Mouse (Mus musculus): ENCODE results near the gene En2. TPM values are rescaled to one million over a fixed set of nuclear protein-coding genes. Genes with fewer than 3 reads are reported as not detected.

En2 gene
- polyA plus RNA-seq, 1 experiment from 2014 or later, result not detected

GRCm38 (mm10) chr5:28173674-28174073 lies 8.2 kb downstream of the En2 start:
- H3K9me3 ChIP-seq (replicated peaks; ENCODE audit: control insufficient read depth, low read length), result no peaks in the 10 kb centered on the region
- H3K4me2 ChIP-seq (ENCODE audit: low read depth, low read length), result no peak overlapping the region
- no peaks in the 10 kb centered on the region for H3K36me3 ChIP-seq (ENCODE audit: control insufficient read depth, insufficient read depth)
- ATAC-seq (ENCODE audit: low read depth), result no peak
- no peaks in the 10 kb centered on the region for H3K4me1 ChIP-seq (ENCODE audit: control insufficient read depth, low read depth, low read length)
- H3K4me3 ChIP-seq (ENCODE audit: low read depth, low read length), result no peak overlapping the region
- no peak overlapping the region for H3K27ac ChIP-seq (ENCODE audit: low read length)
- WGBS (ENCODE audit: insufficient replicate concordance), result 4% methylated on average over 1 of the region's 1 CpGs
- H3K27me3 ChIP-seq (ENCODE audit: control insufficient read depth, insufficient read depth, low read depth, low read length), result peaks cover 90% of the 10 kb centered on the region
- no peak overlapping the region for H3K9ac ChIP-seq (ENCODE audit: low read depth, low read length)

DNA sequence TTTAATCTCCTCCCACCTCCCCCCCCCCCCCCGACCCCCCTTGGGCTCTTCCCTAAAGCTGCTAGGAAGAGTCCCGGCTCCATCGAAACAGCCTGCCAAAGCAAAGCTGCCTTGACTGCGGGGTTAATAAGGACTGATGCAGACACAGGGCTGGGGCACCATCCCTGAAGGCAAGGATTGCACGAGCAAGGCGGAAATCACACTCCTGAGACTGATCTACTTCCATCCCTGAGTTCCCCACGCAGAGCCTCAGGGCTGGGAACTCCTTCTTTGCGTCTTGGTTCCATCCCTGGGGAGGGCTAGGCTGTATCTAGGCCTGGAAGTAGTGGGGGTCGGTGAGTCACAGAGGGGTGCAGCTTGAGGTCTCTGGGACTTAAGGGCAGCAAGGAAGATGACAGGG lies 8.6 kb downstream of the En2 start:
- no peaks in the 10 kb centered on the region for H3K4me1 ChIP-seq (ENCODE audit: control insufficient read depth, low read depth, low read length)
- ATAC-seq (ENCODE audit: low read depth), result no peak
- no peak overlapping the region for H3K4me2 ChIP-seq (ENCODE audit: low read depth, low read length)
- H3K9me3 ChIP-seq (replicated peaks; ENCODE audit: control insufficient read depth, low read length), result no peaks in the 10 kb centered on the region
- H3K4me3 ChIP-seq (ENCODE audit: low read depth, low read length), result no peak overlapping the region
- H3K9ac ChIP-seq (ENCODE audit: low read depth, low read length), result no peak overlapping the region
- WGBS (ENCODE audit: insufficient replicate concordance), result 1% methylated on average over 8 of the region's 9 CpGs
- H3K27ac ChIP-seq (ENCODE audit: low read length), result no peak overlapping the region
- peaks cover 89% of the 10 kb centered on the region for H3K27me3 ChIP-seq (ENCODE audit: control insufficient read depth, insufficient read depth, low read depth, low read length)
- H3K36me3 ChIP-seq (ENCODE audit: control insufficient read depth, insufficient read depth), result no peaks in the 10 kb centered on the region

GRCm38 (mm10) chr5:28174876-28175569 lies 9.5 kb downstream of the En2 start:
- H3K4me1 ChIP-seq (ENCODE audit: control insufficient read depth, low read depth, low read length), result no peaks in the 10 kb centered on the region
- H3K9ac ChIP-seq (ENCODE audit: low read depth, low read length), result no peak overlapping the region
- no peak overlapping the region for H3K4me2 ChIP-seq (ENCODE audit: low read depth, low read length)
- no peak for ATAC-seq (ENCODE audit: low read depth)
- WGBS (ENCODE audit: insufficient replicate concordance), result 2% methylated on average over 24 of the region's 24 CpGs
- H3K36me3 ChIP-seq (ENCODE audit: control insufficient read depth, insufficient read depth), result no peaks in the 10 kb centered on the region
- H3K27me3 ChIP-seq (ENCODE audit: control insufficient read depth, insufficient read depth, low read depth, low read length), result peaks cover 86% of the 10 kb centered on the region
- no peaks in the 10 kb centered on the region for H3K9me3 ChIP-seq (replicated peaks; ENCODE audit: control insufficient read depth, low read length)
- H3K4me3 ChIP-seq (ENCODE audit: low read depth, low read length), result no peak overlapping the region
- no peak overlapping the region for H3K27ac ChIP-seq (ENCODE audit: low read length)

DNA sequence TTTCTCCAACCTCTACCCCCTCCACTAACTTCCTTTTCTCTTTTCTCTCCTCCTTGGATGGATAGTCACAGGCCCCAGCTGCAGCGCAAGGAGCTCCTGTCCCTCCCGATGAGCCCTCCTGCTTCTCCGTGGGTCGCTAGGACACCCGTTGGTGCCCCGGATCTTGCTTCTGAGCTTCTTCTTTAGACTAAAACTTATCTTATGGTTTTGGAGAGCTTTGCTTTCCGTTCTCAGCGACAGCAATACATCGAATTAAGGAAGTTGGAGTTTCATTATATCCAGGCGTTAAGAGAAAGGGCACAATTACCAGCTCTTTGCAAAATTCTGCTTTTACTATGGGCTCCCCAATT lies 10.1 kb downstream of the En2 start:
- H3K9me3 ChIP-seq (replicated peaks; ENCODE audit: control insufficient read depth, low read length), result no peaks in the 10 kb centered on the region
- no peak overlapping the region for H3K4me3 ChIP-seq (ENCODE audit: low read depth, low read length)
- H3K9ac ChIP-seq (ENCODE audit: low read depth, low read length), result no peak overlapping the region
- H3K4me2 ChIP-seq (ENCODE audit: low read depth, low read length), result no peak overlapping the region
- H3K27ac ChIP-seq (ENCODE audit: low read length), result no peak overlapping the region
- no peaks in the 10 kb centered on the region for H3K4me1 ChIP-seq (ENCODE audit: control insufficient read depth, low read depth, low read length)
- H3K36me3 ChIP-seq (ENCODE audit: control insufficient read depth, insufficient read depth), result no peaks in the 10 kb centered on the region
- under 1% methylated on average over 10 of the region's 10 CpGs for WGBS (ENCODE audit: insufficient replicate concordance)
- ATAC-seq (ENCODE audit: low read depth), result no peak
- peaks cover 82% of the 10 kb centered on the region for H3K27me3 ChIP-seq (ENCODE audit: control insufficient read depth, insufficient read depth, low read depth, low read length)

DNA sequence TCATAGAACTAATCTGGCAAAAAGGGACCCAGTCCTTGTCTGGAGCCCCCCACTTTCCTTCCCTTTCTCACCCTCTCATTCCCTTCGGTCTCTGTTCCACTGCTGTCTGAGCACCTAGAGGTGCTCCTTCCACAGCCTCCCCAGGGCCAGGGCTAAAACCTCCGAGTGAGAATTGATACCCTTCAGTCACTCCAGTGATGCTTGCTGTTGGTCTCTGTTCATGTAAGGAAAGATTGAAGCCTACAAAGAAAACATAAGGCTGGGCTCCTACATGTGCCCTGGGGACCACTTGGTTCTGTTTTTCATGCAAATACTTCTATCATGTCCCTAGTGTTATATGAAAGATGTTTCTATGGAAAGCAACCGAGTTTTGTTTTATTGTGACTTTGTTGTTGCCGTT lies 10.5 kb downstream of the En2 start:
- Histone ChIP-seq H3K4me3 (ENCODE audit: low read depth, low read length) (no peak overlapping the region), H3K27me3 (ENCODE audit: control insufficient read depth, insufficient read depth, low read depth, low read length) (peaks cover 78% of the 10 kb centered on the region), H3K27ac (ENCODE audit: low read length) (no peak overlapping the region), H3K36me3 (ENCODE audit: control insufficient read depth, insufficient read depth) (no peaks in the 10 kb centered on the region), H3K9me3 (replicated peaks; ENCODE audit: control insufficient read depth, low read length) (no peaks in the 10 kb centered on the region), H3K9ac (ENCODE audit: low read depth, low read length) (no peak overlapping the region), H3K4me1 (ENCODE audit: control insufficient read depth, low read depth, low read length) (no peaks in the 10 kb centered on the region), H3K4me2 (ENCODE audit: low read depth, low read length) (no peak overlapping the region)
- ATAC-seq (ENCODE audit: low read depth), result no peak
- 4% methylated on average over 4 of the region's 4 CpGs for WGBS (ENCODE audit: insufficient replicate concordance)

- no peaks in the 10 kb centered on the region for H3K9me3 ChIP-seq (replicated peaks; ENCODE audit: control insufficient read depth, low read length)
- H3K27ac ChIP-seq (ENCODE audit: low read length), result no peak overlapping the region
- H3K4me2 ChIP-seq (ENCODE audit: low read depth, low read length), result no peak overlapping the region
- ATAC-seq (ENCODE audit: low read depth), result no peak
- 6% methylated on average over 2 of the region's 2 CpGs for WGBS (ENCODE audit: insufficient replicate concordance)
- peaks cover 74% of the 10 kb centered on the region for H3K27me3 ChIP-seq (ENCODE audit: control insufficient read depth, insufficient read depth, low read depth, low read length)
- H3K36me3 ChIP-seq (ENCODE audit: control insufficient read depth, insufficient read depth), result no peaks in the 10 kb centered on the region
- no peaks in the 10 kb centered on the region for H3K4me1 ChIP-seq (ENCODE audit: control insufficient read depth, low read depth, low read length)
- no peak overlapping the region for H3K9ac ChIP-seq (ENCODE audit: low read depth, low read length)
- H3K4me3 ChIP-seq (ENCODE audit: low read depth, low read length), result no peak overlapping the region
Measured at GRCm38 (mm10) chr5:28176585-28176984, 11.1 kb downstream of the En2 start.

- 21% methylated on average over 5 of the region's 5 CpGs for WGBS (ENCODE audit: insufficient replicate concordance)
- Histone ChIP-seq H3K36me3 (ENCODE audit: control insufficient read depth, insufficient read depth) (no peaks in the 10 kb centered on the region), H3K9ac (ENCODE audit: low read depth, low read length) (no peak overlapping the region), H3K27me3 (ENCODE audit: control insufficient read depth, insufficient read depth, low read depth, low read length) (peaks cover 58% of the 10 kb centered on the region), H3K27ac (ENCODE audit: low read length) (no peak overlapping the region), H3K9me3 (replicated peaks; ENCODE audit: control insufficient read depth, low read length) (no peaks in the 10 kb centered on the region), H3K4me3 (ENCODE audit: low read depth, low read length) (no peak overlapping the region), H3K4me1 (ENCODE audit: control insufficient read depth, low read depth, low read length) (no peaks in the 10 kb centered on the region), H3K4me2 (ENCODE audit: low read depth, low read length) (no peak overlapping the region)
- ATAC-seq (ENCODE audit: low read depth), result no peak
Measured at GRCm38 (mm10) chr5:28178322-28178721, 12.8 kb downstream of the En2 start.

DNA sequence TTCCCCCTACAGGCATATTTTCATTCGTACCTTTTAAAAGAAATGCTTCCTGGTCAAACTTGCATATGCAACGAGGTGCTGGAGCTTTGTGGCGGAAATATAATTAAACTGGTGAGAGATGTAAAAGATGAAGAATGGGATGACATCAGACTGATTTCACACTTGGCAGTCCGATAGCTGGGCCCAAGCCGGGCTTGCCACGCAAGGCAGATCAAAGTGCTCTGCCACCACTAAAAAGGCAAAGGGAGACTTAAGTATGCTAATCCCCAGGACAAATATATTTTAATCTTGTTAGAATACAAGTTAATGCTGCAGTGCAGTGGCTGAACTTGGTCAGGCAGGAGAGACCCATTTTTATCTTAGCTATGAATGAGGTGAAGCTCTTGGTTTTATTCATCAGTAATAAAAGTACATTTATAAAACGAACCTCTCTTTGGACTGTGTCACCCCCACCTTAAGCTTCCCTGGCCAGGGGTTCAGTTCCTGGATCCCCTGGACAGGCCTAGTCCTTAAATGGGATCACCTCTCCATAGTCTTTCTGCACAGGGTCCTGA lies 13.8 kb downstream of the En2 start:
- no peak overlapping the region for H3K9ac ChIP-seq (ENCODE audit: low read depth, low read length)
- no peak overlapping the region for H3K27ac ChIP-seq (ENCODE audit: low read length)
- H3K4me1 ChIP-seq (ENCODE audit: control insufficient read depth, low read depth, low read length), result no peaks in the 10 kb centered on the region
- H3K36me3 ChIP-seq (ENCODE audit: control insufficient read depth, insufficient read depth), result no peaks in the 10 kb centered on the region
- WGBS (ENCODE audit: insufficient replicate concordance), result 34% methylated on average over 7 of the region's 7 CpGs
- H3K9me3 ChIP-seq (replicated peaks; ENCODE audit: control insufficient read depth, low read length), result no peaks in the 10 kb centered on the region
- no peak overlapping the region for H3K4me2 ChIP-seq (ENCODE audit: low read depth, low read length)
- H3K4me3 ChIP-seq (ENCODE audit: low read depth, low read length), result no peak overlapping the region
- no peak for ATAC-seq (ENCODE audit: low read depth)
- peaks cover 48% of the 10 kb centered on the region for H3K27me3 ChIP-seq (ENCODE audit: control insufficient read depth, insufficient read depth, low read depth, low read length)

DNA sequence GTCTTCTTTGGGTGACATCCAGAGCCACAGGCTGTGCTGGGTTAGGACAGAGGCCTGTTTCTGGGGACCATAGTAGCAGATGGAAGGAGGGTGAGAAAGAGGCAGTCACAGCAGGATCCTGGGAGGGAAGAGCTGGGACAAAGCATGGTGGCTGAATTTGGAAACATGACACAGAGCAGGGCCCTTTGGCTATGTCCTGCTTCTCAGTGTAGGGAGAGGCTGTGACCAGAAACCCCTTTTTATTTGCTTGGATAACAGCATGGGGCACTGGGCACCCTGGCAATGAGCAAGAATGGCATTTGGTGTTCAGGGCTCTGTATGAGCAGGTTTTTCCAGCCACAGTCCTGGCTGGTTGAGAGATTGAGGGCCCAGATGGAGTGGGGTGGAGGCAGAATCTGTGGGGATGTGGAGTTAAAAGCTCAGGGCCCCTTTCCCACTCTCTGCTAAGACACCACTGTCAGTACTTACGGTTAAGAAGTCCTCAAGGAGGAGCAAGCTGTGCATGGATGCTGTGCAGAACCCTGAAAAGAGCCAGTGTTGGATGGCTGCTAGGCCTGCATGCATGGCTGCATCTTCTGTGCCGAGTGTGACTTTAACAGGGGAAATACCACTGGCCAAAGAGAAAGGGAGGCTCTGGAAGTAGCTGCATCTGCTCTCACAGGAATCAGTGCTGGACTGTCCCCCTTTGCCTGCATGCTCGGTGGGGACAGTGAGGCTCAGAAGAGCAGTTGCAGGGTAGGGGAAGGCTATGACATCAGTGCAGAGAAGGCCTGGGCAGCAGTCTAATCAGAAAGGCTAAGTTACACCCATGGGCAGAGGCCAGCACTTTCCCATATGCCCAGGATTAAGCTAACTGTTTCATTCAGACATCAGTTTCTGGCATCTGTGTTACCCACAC lies 26.0 kb downstream of the En2 start:
- Histone ChIP-seq H3K27me3 (ENCODE audit: control insufficient read depth, insufficient read depth, low read depth, low read length) (peaks cover 13% of the 10 kb centered on the region), H3K9me3 (replicated peaks; ENCODE audit: control insufficient read depth, low read length) (no peaks in the 10 kb centered on the region), H3K9ac (ENCODE audit: low read depth, low read length) (no peak overlapping the region), H3K36me3 (ENCODE audit: control insufficient read depth, insufficient read depth) (no peaks in the 10 kb centered on the region), H3K4me1 (ENCODE audit: control insufficient read depth, low read depth, low read length) (no peaks in the 10 kb centered on the region), H3K4me2 (ENCODE audit: low read depth, low read length) (no peak overlapping the region), H3K27ac (ENCODE audit: low read length) (no peak overlapping the region), H3K4me3 (ENCODE audit: low read depth, low read length) (no peak overlapping the region)
- 36% methylated on average over 3 of the region's 3 CpGs for WGBS (ENCODE audit: insufficient replicate concordance)
- no peak for ATAC-seq (ENCODE audit: low read depth)

All from liver, embryonic 16.5 days (tissue).